Mouse (Mus musculus) ZHBTc4 (cell line): ENCODE measurements around the gene Mlxip.

ENCODE experiments used
- DNase-seq: peaks from one replicate; pipeline ENCODE4 v3.0.0-alpha.2; 2011; ENCODE audit warnings: low read depth, low spot score

Gene Mlxip

DNA sequence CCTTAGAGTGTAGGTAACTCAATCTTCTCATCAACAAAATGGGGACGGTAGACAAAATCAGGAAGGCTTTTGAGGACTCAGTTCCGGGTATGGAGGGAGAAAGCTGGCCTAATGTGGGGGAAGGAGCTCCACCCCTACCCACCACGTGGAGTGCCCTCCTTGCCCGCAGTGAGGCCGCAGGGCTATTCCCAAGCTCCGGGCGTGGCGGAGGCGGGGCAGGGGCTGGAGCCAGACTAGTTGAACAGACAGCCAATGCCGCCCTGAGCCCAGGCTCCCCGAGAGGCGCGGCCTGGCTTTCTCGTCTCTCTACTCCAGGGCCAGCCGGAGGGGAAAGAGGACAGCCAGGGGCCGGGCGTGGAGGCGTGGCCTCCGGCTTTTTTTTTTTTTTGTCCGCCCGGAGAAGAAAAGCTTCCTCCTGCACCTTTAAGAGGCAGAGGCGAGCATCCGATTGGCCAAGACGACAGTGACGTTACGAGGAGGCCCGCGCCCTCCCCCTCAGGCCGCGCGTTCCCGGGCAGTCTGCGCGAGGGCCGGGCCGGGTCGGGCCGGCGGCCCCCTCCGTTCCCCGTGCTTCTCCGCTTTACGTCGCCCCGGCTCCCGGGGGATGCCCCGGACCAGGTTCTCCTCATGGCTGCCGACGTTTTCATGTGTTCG lies at the start of gene Mlxip:
Mlxip (plus strand) TSS at position 496 of the 654 bp plus-strand sequence.
- DNase-seq: peak; percentile 96

DNA sequence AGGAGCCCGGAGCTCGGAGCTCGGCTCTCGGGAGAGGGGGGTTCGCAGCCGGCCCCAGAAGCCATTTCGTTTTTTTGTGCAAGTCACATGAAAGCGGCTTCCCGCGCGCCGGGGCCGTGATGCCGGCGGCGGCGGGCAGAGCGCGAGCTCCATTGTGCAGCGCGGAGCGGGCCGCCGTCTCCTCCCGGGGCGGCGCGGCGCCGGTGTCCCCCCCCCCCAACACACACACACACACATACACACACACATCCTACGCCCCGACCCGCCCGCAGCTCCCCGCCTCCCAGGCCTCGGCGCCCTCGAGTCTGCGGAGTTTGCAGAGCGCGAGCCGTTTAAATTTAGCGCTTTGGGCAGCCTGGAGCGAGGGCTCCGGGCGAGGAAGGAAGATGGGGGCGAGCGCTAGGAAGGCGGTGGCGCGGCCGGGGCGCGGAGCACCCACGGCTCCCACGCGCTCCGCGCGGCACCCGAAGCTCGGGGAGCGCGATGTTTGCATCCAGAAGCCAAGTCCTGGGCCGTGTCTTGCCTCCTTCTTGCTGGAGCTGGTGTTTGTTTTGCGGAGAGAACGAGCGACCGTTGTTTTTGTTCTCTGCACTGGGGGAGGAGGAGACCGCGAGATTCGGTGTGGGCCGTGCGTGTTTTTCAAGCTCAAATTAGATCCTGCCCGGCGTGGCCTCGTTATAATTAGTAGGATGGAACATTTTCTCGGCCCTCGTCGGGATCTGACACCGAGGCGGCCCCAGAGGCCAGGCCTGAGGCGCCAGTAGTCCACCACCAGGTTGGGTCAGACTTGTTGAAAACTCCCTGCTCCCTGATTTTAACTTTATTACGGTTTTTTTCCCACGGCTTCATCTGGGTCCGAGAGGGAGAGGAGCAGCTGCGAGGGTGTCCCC lies 49.4 kb upstream of the Mlxip start:
- DNase-seq: peak; percentile 73

DNA sequence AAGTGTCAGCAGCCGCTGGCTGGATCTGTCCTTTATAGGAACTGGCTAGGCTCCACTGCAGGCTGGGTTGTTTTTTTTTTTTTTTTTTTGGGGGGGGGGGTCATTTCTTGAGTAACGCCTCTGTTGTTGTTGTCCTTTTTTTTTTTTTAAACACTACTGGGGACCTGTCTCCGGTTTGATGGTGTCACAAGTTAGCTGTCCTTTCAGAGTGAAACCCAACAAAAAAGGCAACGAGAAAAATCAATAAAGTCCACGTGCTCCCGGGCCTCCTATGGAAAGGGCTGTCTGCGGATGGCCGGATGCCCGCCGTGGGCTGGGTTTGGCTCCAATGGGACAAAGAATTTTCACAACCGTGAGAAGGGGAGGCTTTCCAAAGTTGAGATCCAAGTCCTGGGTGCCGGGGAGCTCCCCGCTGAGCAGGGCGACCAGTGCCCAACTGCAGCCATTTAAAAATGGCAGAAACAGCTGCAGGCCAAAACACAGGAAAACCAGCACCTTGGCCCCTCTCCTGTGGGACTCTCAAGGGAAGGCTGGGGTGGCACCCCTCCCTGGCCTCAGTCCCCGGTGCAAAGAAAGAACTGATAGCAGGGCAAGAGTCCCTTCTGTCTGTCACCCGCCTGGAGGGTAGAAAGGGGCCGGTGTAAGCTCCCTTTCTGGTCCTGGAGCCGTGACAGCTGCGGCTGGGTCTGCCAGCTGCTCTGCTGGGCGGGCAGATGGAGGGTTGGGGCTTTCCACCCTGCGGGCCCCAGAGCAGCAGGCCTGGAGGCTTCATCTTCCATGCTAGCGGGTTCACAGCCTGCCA lies 48.5 kb upstream of the Mlxip start:
- DNase-seq: peak; percentile 42

DNA sequence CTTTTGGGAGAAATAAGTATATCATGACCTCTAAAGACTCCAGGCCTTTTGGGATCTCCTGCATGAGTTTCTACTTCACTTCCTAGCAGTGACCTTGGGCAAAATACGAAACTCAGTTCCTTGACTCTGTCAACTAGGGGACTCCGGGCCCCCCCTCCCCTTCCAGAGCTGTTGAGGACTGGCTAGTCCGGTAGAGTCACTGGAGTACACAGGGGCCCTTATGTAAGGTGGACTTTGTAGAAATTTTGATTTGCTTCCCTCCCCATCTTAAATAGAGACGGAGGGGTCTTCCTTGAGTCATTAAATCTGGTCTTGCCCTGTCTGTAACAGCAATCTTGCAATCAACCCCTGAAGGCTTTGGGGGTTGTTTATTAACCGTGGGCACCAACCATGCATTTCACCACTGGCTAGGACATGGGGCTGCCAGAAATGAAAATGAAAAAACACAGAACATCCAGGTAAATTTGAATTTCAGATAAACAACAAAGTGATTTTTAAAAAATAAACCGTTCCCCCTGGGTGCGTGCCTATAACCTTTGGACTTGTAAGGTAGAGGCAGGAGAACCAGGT lies 47.8 kb upstream of the Mlxip start:
- no peak for DNase-seq

DNA sequence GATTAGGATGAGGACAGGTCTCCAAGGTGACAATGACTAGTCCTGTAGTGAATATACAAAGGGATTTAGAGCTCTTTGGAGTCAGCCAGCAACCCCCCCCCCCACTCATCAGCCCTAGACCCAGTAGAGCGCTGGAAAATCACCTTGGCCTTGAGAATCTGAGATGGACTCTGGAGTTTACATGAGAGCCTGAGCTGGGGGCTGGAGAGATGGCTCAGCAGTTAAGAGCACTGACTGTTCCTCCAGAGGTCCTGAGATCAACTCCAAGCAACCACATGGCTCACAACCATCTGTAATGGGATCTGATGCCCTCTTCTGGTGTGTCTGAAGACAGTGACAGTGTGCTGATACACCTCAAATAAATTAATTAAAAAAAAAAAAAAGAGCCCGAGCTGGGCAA lies 46.6 kb upstream of the Mlxip start:
- no peak for DNase-seq

DNA sequence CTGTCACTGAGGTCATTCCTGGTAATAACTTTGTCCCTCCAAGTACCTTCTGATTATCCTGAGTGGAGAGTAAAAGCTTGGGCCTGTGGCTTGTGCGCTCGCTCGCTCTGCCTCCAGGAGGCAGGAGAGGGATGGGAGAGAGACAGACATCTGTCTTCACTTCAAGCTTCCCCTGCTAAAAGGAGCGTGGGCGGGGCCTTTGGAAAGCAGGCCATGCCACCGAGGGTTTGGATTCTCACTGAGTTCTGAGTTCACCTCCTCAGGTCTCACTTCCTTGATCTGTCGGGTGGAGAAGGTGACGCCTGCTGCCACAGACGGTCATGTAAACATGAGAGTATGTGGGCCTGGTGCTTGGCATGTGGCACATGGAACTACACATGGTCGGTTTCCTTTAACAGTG lies 44.2 kb upstream of the Mlxip start:
- DNase-seq: peak; percentile 84

DNA sequence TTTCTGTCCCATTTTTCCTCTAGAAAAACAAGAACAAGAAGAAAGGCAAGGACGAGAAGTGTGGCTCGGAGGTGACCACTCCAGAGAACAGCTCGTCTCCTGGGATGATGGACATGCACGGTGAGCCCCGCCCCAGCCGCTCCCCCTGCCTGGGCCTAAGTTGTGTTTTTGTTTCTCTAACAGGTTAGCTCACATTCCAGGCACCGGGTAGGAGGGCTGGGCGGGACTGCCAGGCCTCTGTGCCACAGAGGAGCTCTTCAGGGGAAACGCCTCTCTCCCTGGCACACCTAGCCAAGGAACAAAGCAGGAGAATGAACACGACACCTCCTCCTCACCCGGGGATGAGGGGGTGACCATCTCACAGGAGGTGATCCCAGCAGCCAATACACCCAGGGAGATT lies 38.7 kb upstream of the Mlxip start:
- DNase-seq: peak; percentile 57

DNA sequence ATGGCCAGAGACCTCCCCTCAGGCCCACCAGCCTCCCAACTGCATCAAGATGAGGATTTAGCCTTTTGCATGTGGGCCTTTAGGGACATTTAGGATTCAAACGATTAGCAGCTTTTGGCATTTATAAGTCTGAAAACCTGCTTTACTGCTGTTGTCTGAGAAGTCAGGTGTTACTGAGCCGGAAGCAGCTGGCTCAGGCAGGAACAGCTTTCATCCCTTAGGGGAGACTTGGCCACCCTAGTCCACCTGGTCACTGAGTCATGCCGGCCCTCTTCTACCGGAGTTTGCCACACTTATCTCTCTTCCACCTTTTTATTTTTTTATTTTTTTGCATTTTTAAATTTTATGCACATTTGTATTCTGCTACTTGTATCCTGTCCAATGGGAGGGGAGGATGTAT lies 37.3 kb upstream of the Mlxip start:
- no peak for DNase-seq

DNA sequence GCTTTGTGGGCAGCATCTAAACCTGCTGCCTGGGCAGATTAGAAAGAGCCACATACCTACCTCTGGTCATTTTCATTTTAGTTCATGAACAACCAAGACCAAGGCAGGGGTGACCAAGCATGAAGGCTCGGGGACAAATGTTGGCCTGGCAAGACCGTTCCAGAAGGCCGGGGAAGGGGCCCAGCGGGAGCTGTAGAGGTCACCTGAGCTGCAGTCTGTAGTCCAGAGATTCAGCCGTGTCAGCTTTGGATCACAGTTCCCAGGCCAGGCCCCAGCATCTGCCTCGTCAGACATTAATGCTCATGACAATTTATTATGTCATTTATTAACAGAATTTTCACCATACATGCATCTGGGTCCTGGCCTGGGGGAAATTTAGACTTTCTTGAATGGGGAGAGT lies 35.2 kb upstream of the Mlxip start:
- DNase-seq: no peak

DNA sequence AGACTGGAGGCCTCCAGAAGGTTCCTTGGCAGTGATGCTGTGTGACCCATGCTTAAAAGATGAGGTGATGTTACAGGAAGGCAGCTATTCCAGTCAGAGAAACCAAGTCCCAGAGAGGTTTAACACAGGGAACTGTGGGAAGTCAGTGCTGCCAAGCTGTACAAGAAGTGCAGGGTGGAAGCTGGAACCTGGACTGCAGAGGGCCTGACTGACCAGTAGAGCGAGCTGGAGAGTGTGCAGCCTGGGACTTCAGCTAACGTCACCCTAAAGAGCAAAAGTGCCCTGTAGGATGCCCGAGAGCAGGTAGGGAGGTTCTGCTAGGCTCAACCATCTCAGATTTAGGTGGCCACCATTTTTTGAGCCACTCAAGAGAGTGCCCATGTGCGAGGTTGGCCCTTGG lies 31.7 kb upstream of the Mlxip start:
- DNase-seq: no peak

DNA sequence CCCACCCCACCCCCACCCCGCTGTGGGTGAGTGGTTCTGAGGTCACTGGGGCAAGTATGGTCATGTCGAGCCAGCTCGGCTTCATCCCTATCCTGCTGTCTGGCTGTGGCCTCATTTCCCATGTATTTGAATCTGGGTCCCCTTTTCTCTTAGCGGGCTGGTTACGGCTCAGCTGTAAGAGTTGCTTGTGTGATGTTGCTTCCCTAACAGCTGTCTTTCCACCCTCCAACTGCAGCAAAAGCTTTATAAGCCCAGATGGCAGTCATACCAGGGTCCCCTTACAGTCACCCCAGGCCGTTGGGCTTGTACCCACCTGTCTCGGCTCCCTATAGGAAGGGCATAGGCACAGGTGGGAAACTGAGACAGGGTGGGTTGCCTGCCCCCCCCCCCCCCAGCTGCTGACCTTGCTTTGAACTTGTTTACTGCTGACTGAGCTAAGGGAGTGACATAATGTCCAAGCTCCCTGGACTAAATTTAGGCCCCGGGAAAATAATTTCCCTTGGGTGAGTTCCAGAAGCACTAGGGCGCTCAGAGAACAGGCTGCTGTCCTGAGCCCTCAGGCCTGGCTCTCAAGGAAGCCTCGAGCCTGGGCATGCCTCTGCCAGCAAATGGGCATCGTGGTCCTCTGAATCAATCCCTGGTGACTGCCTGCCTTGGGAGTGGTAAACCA lies 30.2 kb upstream of the Mlxip start:
- no peak for DNase-seq

DNA sequence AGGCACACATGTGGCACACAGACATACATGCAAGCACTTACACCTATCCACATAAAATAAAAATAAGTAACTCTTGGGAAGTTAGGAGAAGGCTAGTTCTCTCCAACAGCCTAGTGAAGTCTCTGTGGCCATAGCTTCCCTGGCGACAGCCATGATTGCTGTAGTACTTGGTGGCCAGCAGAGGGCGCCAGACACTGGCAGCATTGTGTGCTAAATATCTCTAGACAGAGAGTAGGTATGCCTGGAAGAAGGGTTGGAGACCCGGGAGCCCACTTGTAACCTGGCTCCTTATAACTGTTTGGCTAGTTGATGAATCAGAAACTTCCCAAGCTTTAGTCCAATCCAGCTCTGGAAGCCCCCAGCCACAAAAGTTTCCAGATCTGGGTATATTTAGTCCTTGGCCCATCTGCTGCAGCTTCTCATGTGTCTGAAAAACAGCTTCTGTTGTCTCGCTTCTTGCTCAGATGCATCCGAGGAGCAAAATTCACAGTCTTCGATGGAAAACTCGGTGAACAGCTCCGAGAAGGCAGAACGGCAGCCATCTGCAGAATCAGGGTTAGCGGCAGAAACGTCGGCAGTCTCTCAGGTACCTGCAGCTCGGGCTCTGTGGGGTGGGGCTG lies 25.6 kb upstream of the Mlxip start:
- DNase-seq: peak; percentile 83

DNA sequence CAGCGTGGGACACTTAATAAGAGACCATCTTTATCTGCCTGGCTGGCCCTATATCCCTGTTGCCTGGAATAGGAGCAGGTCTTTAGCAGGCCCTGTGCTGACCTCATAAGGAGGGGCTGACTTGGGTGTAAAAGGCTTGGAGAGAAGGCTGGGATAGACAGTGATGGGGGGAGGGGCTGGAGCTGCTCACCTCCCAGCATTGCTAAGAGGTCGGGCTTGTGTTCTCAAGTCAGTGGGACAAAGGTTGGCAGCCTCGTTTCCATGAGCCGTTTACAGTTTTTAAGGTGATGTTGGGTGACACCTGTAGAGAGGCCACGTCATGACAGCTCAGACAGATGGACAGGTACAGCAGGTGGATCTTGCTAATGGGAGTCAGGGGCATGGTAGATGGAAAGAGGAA lies 24.5 kb upstream of the Mlxip start:
- no peak for DNase-seq

DNA sequence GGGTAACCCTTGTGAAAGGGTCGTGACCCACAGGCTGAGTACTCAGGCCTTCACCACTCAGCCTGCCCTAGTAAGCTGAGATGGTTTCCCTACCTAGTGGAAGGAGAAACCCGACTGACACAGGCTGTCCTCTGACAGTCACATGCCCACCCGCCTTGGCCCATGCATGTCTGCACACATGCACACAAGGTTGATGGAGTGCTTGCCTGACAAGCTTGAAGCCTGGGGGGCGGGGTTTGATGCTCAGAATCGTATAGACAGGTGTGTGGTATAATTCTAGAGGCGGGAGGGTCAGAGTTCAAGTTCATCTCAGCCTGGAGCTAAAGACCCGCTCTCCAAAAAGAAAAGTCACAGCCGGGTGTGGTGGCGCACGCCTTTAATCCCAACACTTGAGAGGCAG lies 19.3 kb upstream of the Mlxip start:
- peak; percentile 85 for DNase-seq

DNA sequence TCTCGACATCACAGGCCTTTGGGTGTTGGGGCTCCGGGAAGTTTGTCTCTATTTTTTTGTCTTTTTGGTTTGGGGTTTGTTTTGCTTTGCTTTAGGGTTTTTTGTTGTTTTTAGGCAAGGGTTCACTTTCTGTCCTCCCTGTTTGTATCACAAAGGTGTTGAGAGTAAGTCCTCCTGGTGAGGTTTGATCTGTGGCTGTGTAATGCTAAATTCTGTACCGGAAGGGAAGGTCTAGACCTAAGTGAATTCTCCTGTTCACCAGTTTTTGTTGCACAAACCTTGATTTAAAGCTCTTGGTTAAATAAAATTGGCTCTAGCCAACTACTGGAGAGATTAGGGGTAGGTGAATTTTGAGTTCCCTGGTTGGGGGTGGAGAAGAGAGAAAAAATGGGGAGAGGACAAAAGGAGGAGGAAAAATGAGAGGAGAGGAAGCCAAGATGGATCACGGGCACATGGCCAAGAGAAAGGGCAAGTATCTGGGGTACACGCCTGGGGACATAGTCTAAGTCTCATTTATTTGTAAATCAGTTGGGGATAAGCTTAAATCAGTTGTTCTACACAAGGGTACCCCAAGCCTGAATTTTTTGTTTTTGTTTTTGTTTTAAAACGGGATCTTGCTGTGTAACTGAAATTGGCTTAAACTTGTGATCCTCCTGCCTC lies 18.7 kb upstream of the Mlxip start:
- DNase-seq: peak; percentile 84

DNA sequence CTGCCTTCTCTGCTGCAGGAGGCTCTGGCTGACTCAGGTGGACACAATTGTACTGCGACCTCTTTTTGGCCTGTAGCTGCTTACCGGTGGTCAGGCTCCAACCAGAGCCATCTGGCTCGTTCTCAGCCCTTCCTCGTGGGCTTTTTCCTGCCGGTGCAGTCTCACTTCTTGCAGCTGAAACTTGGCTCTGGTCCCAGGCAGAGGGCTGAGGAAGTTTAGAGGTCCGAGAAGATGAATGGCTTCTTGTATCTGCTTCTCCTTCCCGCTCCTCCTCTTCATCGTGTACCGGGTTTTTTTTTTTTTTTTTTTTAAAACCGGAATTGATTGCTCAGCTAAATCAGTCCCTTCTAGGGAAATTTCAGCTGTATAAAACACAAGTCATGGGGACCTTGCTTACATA lies 18.0 kb upstream of the Mlxip start:
- DNase-seq: peak; percentile 51

DNA sequence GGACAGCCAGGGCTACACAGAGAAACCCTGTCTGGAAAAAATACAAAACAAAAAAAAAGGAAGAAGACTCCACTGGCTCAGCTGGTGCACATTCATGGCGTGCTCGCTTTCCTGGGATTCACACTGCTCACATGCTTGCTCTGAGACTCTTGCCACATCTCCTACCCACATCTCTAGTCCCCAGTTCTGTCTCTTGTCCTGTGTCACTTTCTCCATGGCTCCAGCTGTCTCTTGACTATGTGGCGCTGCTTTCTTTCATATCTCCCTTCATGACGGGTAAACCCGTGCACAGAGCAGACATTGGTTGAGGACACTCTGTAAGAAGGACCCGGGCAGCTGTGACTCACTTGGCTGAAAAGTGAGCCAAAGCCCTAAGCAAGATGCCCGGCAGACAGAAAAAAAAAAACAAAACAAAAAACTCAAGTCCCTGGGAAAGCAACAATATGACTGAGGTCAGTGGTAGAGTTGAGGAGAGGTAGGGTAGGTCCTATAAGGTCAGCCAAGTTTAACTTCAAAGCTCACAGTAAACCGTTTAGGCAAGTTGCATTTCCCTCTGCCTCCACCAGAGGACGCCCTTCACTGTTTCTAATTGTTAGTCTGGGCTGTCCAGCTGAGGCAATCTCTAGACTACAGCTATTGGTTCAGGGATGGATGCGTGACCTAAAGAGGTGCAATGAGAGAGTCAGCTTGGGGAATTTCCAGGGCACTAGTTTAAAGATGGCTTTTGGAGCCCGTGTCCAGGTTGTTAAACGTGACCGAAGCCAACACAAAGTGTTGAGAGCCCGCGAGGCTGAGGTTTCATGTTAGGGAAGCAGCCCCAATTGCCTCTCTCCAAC lies 17.3 kb upstream of the Mlxip start:
- DNase-seq: peak; percentile 91

DNA sequence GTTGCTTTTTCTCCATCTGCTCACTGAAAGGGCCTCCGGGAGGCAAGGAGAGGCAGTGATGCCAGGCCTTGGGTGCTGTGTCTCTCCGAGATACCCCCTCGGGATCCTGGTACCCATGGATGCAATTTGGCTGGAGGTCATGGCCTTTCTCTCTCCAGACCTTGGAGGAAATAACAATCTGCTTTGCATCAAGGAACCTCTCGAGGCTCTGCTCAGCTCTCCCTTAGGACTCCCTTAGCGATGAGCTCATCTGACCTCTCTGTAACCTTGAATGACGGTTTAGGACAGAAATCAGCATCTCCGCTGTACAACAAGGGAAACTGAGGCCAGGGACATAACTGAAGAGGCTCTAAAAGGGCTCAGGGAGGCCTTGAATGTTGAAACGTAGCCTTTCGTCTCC lies 15.9 kb upstream of the Mlxip start:
- DNase-seq: no peak

DNA sequence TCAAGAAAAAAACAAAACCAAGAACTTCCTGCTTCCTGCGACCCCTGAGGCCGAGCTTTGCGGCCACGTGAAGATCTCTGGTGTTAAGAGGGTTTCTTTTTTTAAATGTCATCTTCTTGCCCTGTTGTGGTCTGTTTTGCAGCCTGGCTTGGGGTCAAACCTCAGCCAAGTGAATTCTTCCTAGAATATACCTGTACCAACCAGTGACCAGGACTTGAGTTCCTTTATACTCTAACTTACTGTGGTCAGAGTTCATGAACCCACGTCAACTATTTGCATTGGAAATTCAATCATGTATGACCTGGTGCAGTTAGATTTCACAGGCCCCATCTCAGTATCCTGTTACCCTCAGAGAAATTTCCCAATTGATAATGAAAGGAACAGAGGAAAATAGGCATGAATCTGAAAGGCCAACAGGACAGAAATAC lies 15.1 kb upstream of the Mlxip start:
- no peak for DNase-seq

DNA sequence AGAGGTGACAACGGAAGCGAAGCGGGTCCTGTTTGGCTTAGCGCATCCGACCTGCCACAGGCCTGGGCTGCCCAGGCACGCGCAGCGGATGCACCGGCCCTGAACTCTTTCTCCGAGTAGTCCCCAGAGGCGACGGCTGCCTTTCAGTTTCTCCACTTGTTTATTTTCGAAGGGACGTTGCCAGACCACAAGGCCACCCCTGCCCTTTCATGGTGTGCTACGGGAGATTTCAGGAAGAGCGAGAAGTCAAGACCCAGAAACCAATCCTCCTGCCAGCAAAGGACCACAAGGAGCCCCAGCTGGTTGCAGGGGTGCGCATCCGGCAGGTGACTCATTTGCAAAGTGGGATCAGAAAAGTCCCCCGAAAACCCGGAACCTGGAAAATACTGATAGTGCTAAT lies 12.6 kb upstream of the Mlxip start:
- DNase-seq: no peak
